Mouse (Mus musculus) urinary bladder, postnatal 36 days (tissue): ENCODE measurements around the gene Olfr173.

Experiments used
- DNase-seq, 2 experiments: peaks; one replicate each; pipeline ENCODE4 v3.0.0; 2022; ENCODE audit warnings: low spot score in 2 of 2, mixed read lengths in 1 of 2

The Olfr173 gene

DNA sequence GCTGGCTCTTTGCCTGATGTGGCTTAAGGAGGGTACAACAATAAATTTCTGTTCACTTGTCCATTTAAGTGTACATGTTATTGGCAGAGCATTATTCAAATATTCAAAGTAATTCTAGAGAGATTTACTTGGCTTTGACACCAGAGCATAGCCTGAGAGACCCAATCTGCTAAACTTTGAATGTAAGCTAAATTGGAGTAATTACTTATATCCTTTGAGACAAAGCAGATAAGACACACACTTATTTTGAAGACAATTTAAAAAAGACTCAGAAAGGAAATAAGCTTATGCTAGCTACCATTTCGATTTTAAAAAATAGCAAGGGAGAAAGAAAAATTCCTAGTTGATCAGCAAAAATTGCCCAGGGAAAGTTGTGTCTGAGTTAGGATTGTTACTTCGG lies at the start of gene Olfr173:
TSS of gene Olfr173 (minus strand) at position 101 of the 400 bp plus-strand sequence.
- no peak for DNase-seq

DNA sequence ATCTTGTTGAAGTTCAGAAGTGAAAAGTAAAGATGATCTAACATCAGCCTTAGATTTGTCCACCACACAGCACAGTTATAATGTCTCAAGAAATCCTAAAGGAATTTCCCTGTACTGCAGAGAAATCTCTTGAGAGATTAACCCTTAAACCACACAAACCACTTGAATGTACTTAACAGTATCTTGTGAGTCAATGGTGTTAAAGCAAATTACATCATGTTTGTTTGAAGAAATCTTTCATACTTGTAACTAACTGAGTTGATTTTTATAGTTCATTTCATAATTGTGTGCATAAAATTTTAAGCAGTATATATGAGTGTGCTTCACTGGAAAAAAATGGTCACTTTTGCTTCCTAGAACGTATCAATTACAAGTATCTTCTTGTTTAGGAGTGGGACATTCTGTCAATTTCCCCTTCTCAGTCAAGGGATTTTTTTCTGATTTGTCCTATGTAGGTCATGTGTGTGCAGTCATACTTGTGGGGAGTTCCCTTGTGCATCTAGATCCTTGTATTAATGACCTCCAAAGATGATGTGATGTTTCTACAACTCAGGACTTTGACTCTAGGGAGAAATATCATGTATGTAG lies 26.8 kb upstream of the Olfr173 start, which contains the start of gene Olfr175-ps1:
TSS of gene Olfr175-ps1 (minus strand) at position 51 of the 588 bp plus-strand sequence.
- no peak for DNase-seq

DNA sequence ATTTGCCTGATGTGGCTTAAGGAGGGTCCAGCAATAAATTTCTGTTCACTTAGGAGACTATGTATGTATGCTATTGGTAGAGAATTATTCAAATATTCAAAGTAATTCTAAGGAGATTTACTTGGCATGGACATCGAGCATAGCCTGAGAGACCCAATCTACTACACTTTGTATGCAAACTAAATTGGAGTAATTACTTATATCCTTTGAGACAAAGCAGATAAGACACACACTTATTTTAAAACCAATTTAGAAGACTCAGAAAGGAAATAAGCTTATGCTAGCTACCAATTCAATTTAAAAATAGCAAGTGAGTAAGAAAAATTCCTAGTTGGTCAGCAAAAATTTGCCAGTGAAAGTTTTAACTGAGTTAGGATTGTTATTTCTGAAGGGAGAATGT lies 37.0 kb downstream of the Olfr173 start, which contains the start of gene Olfr172:
TSS of gene Olfr172 (minus strand) at position 101 of the 400 bp plus-strand sequence.
- no peak for DNase-seq

DNA sequence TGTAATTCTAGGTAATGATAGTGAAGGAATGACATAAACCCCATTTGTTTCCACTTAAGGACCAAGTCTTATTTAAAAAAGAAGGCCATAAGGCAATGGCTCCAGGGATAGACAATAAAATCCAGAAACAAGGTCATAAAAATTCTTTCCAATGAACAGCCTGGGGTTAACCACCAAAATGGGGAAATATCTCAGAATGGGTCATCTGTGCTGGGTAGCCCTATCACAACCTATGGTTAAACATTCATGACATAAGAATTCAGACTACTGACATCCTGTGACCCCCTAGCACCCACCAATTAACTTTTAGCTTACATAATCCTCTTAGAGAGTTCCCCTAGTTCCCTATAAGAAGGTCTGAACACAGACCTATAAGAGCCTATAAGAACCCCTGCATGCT lies 43.9 kb downstream of the Olfr173 start:
- no peak for DNase-seq

DNA sequence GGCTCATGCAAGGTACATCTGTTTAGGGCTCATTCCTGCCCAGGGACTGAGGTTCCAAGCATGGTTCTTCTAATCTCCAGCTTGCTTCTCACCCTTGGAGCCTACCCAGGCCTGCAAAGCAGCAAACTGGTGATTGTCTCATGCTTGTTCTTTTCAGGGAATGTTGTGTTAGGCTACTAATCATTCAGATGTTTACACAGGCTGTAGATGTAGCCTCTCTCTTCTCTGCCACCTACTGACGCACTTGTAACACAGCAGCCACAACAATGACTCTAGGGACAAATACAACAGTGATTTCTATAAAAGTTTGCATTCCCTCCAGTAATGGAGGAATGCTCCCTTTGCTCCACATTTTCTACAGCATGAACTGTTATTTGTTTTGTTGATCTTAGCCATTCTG lies 48.8 kb downstream of the Olfr173 start:
- DNase-seq, result no peak

DNA sequence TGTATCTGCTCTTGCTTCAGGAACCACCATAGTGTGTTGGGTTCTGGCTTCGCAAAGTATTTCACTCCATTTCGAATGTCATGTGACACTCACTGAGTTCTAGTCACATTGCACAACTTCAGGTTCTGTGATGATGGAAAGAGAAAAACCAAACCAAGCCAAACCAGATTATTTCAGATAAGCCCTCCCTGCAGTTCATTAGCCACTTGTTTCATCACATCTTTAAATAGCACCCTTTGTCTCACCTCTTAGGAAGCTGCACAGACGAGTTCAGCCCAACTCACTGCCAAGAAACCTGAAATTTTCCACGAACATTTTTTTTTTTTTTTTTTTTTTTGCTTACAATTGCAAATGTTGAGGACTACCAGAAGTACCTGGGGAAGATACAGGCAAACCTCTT lies 53.4 kb downstream of the Olfr173 start:
- DNase-seq, result no peak
